Mouse (Mus musculus): ENCODE measurements around the gene Jam3.

Gene Jam3

GRCm38 (mm10) chr9:27111756-27112155 lies 43.5 kb downstream of the Jam3 start:
- no peak for DNase-seq (ENCODE audit: low read depth, low spot score)

- DNase-seq (ENCODE audit: low read depth, low spot score) = no peak
These were observed 44.5 kb downstream of the Jam3 start for GRCm38 (mm10) chr9:27110681-27111080.

- DNase-seq (ENCODE audit: low read depth, low spot score) = no peak
These were observed 45.4 kb downstream of the Jam3 start for GRCm38 (mm10) chr9:27109533-27110514.

GRCm38 (mm10) chr9:27108451-27108850 lies 46.8 kb downstream of the Jam3 start:
- DNase-seq (ENCODE audit: low read depth, low spot score) = no peak

- peak; percentile 40 for DNase-seq (ENCODE audit: low read depth, low spot score)
These were observed 49.1 kb downstream of the Jam3 start for GRCm38 (mm10) chr9:27106081-27106480.

GRCm38 (mm10) chr9:27101466-27101865 lies 53.8 kb downstream of the Jam3 start:
- DNase-seq (ENCODE audit: low read depth, low spot score) = no peak

GRCm38 (mm10) chr9:27099474-27099873 lies 55.7 kb downstream of the Jam3 start:
- DNase-seq (ENCODE audit: low read depth, low spot score) = no peak

GRCm38 (mm10) chr9:27098557-27098956 lies 56.7 kb downstream of the Jam3 start:
- DNase-seq (ENCODE audit: low read depth, low spot score) = no peak

GRCm38 (mm10) chr9:27098092-27098491 lies 57.1 kb downstream of the Jam3 start:
- no peak for DNase-seq (ENCODE audit: low read depth, low spot score)

- DNase-seq (ENCODE audit: low read depth, low spot score) = no peak
These were observed 62.3 kb downstream of the Jam3 start for GRCm38 (mm10) chr9:27092916-27093315.

GRCm38 (mm10) chr9:27090801-27091775 lies 64.1 kb downstream of the Jam3 start:
- peak; percentile 42 for DNase-seq (ENCODE audit: low read depth, low spot score)

- DNase-seq (ENCODE audit: low read depth, low spot score) = no peak
These were observed 65.1 kb downstream of the Jam3 start for GRCm38 (mm10) chr9:27090134-27090533.

GRCm38 (mm10) chr9:27087402-27087801 lies 67.8 kb downstream of the Jam3 start:
- DNase-seq (ENCODE audit: low read depth, low spot score) = no peak

GRCm38 (mm10) chr9:27086256-27086655 lies 69.0 kb downstream of the Jam3 start:
- no peak for DNase-seq (ENCODE audit: low read depth, low spot score)

- DNase-seq (ENCODE audit: low read depth, low spot score) = no peak
These were observed 79.4 kb downstream of the Jam3 start for GRCm38 (mm10) chr9:27075812-27076211.

GRCm38 (mm10) chr9:27074677-27075076 lies 80.5 kb downstream of the Jam3 start:
- DNase-seq (ENCODE audit: low read depth, low spot score) = no peak

- no peak for DNase-seq (ENCODE audit: low read depth, low spot score)
These were observed 84.3 kb downstream of the Jam3 start for GRCm38 (mm10) chr9:27070895-27071294.

- DNase-seq (ENCODE audit: low read depth, low spot score) = no peak
These were observed 96.9 kb downstream of the Jam3 start for GRCm38 (mm10) chr9:27058341-27058740.

GRCm38 (mm10) chr9:27049492-27049891 lies 105.7 kb downstream of the Jam3 start:
- DNase-seq (ENCODE audit: low read depth, low spot score) = no peak

All from brain, embryonic 18.5 days (tissue).